Mouse (Mus musculus) G1E (cell line): ENCODE data around the gene Ccdc106. TPM values are rescaled to one million over a fixed set of nuclear protein-coding genes. Genes with fewer than 3 reads are reported as not detected.

Source experiments
- ATAC-seq: 2 replicates; pipeline ENCODE4 v1.8.0; 2016; ENCODE audit warnings: mild to moderate bottlenecking; ENCODE audit not compliant: insufficient number of reproducible peaks, poor library complexity, low FRiP score, severe bottlenecking; ENCODE audit errors: extremely low read depth
- DNase-seq: peaks from one replicate; pipeline ENCODE4 v3.0.0; 2012; ENCODE audit warnings: low spot score
- H3K27me3 ChIP-seq: 2 replicates; pipeline ENCODE4 v1.6.1; 2012; ENCODE audit warnings: mild to moderate bottlenecking, low read length, inconsistent platforms; ENCODE audit not compliant: insufficient read depth
- H3K36me3 ChIP-seq: replicated peaks from 2 replicates; pipeline ENCODE3; 2012; ENCODE audit warnings: mild to moderate bottlenecking, inconsistent platforms
- H3K4me1 ChIP-seq: 2 replicates; pipeline ENCODE4 v1.6.1; 2012; ENCODE audit warnings: low read depth, low read length, inconsistent platforms, mixed read lengths; ENCODE audit not compliant: insufficient read depth
- H3K4me3 ChIP-seq: 2 replicates; pipeline ENCODE4 v1.5.1; 2012; ENCODE audit warnings: low read depth, mild to moderate bottlenecking, inconsistent platforms, low read length, moderate library complexity, mixed read lengths
- H3K9me3 ChIP-seq: replicated peaks from 2 replicates; pipeline ENCODE4 v1.6.1; 2012; ENCODE audit warnings: inconsistent platforms
- CTCF ChIP-seq: IDR thresholded peaks from 2 replicates; pipeline ENCODE4 v1.5.1; 2012; ENCODE audit warnings: low read depth, low read length, inconsistent platforms, mixed read lengths
- GATA1 ChIP-seq: IDR thresholded peaks from 2 replicates; pipeline ENCODE4 v1.6.1; 2012; ENCODE audit warnings: borderline replicate concordance, low read length, inconsistent platforms, mixed read lengths
- GATA2 ChIP-seq: IDR thresholded peaks from 2 replicates; pipeline ENCODE4 v1.6.1; 2012; ENCODE audit warnings: low read depth, low read length, inconsistent platforms, borderline replicate concordance
- POLR2AphosphoS5 ChIP-seq: IDR thresholded peaks from 2 replicates; pipeline ENCODE4 v1.6.1; 2012; ENCODE audit warnings: low read depth, low read length, inconsistent platforms; ENCODE audit not compliant: insufficient replicate concordance
- TAL1 ChIP-seq: conservative IDR thresholded peaks from 2 replicates; pipeline ENCODE4 v1.6.1; 2012; ENCODE audit warnings: low read depth, low read length, inconsistent platforms, mixed read lengths
- polyA plus RNA-seq: library from polyadenylated mRNA; stranded (reverse); fragments of >175 nt; gene quantifications from 2 replicates; pipeline ENCODE4 v1.2.3, GENCODE M21; 2012
- total RNA-seq, 2 experiments: library from RNA; stranded (forward) in 1 of 2; stranded (reverse) in 1 of 2; fragments of 200-1000 nt in 1 of 2; fragments of >200 nt in 1 of 2; fragmentation: Nextera tagmentation in 1 of 2; gene quantifications; 2 replicates each; pipeline ENCODE4 v1.2.3; 2014 to 2017

Ccdc106 gene
- total and polyA plus RNA-seq, 3 experiments = 0.21 TPM; not detected in 2

DNA sequence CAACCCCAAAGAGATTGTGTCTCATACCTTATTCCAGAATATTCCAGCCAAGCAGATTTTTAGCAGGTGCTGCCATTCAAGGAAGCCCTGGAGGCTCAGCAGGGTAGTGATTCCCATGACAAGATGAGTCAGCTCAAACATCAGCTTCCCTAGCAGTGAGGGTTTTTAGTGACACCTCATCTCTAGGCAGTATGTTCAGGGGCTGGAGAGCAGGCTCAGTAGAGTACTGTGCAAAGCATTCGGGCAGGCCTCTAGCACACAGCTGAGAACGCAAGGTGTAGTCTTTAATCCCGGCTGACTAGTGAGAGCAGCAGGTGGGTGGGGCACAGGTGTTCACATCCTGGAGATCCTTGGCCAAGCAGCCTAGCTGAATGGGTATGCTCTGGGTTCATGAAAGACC is 79.4 kb downstream of the Ccdc106 start:
- Histone ChIP-seq H3K9me3 (no peaks in the 10 kb centered on the region), H3K4me3 (no peak overlapping the region), H3K36me3 (peaks cover 57% of the 10 kb centered on the region), H3K4me1 (peaks cover 57% of the 10 kb centered on the region), H3K27me3 (no peaks in the 10 kb centered on the region)
- DNase-seq = no peak
- TF ChIP-seq CTCF (no peak), GATA1 (no peak), TAL1 (no peak), GATA2 (no peak), POLR2AphosphoS5 (no peak)
- 0 out of 2 replicates have a peak, but pooled peaks have one; percentile 24 for ATAC-seq

DNA sequence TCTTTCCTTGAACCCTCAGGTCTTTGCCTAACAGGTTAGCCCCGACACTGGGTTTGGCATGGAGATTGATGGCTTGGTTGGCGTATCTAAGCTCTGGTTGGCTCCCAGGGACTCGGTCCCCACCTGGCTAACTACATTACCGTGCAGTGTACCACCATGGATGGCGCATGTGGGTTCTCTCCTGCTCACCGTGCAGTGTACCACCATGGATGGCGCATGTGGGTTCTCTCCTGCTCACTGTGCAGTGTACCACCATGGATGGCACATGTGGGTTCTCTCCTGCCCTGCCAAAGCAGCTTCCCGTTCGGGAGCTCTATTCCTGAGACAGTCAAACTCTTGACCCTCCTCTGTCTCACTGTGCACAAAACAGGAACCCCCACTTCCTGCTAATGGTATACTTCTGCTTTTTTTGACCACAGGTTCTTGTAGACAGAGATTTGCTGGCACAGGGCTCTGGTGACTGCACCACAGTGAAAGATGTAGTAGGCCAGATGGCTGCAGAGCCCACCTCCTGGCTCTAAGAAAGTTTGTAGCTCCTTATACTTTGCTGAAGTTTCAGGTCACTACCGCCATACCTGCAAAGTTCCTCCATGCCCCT is 80.8 kb downstream of the Ccdc106 start:
- Histone ChIP-seq H3K9me3 (no peaks in the 10 kb centered on the region), H3K4me1 (peaks cover 50% of the 10 kb centered on the region), H3K27me3 (no peaks in the 10 kb centered on the region), H3K4me3 (peak overlapping the region; percentile 51; the same call in 1 of the 2 replicates), H3K36me3 (peaks cover 44% of the 10 kb centered on the region)
- peak; percentile 71 for DNase-seq
- ATAC-seq = peak; percentile 84
- TF ChIP-seq GATA2 = no peak
- TF ChIP-seq POLR2AphosphoS5 = no peak
- TF ChIP-seq GATA1 = no peak
- TF ChIP-seq TAL1 = no peak
- TF ChIP-seq CTCF = no peak

DNA sequence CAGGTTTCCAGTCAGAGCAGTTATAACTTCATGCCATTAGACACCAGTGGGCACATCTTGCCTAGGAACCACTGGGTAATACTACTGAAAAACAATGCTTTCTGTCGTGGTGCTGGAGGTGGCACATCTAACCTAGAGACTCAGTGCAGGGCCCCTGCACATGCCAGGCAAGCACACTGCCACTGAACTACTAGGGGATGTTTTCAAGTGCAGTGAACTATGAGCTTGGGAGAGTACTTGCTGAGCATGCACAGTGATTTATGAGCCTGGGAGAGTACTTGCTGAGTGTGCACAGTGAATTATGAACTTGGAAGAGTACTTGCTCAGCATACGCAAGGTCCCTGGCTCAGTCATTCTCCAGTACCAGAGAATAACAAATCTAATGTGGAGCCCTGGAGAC is 82.2 kb downstream of the Ccdc106 start:
- ATAC-seq (no peak), DNase-seq (no peak)
- peaks cover 30% of the 10 kb centered on the region for H3K36me3 ChIP-seq
- H3K27me3 ChIP-seq = no peaks in the 10 kb centered on the region
- peaks cover 42% of the 10 kb centered on the region for H3K4me1 ChIP-seq
- TF ChIP-seq GATA1 (no peak), CTCF (no peak), TAL1 (no peak), POLR2AphosphoS5 (no peak), GATA2 (no peak)
- no peaks in the 10 kb centered on the region for H3K9me3 ChIP-seq
- H3K4me3 ChIP-seq = no peak overlapping the region

DNA sequence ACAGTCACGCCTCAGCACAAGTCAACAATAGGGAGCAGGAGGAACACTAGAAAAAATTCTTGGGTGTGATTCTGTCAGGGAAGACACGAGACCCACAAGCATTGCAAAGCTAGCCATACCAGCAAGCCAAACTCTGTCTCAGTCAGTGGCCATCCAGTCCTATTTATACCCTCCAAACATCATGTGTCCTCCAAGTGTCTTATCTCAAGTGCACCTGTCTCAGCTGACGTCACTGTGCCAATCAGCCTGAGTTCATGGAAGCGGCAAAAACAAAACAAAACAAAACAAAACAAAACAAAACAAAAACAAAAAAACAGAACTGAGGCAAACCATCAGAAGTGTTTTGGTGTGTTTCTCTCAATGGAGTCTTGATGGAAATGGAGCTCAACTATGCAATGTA is 87.9 kb downstream of the Ccdc106 start:
- peaks cover 7% of the 10 kb centered on the region for H3K27me3 ChIP-seq
- H3K9me3 ChIP-seq = no peaks in the 10 kb centered on the region
- no peaks in the 10 kb centered on the region for H3K36me3 ChIP-seq
- no peak for TF ChIP-seq GATA1
- no peak overlapping the region for H3K4me3 ChIP-seq
- ATAC-seq (no peak), DNase-seq (no peak)
- H3K4me1 ChIP-seq = peaks cover 3% of the 10 kb centered on the region

DNA sequence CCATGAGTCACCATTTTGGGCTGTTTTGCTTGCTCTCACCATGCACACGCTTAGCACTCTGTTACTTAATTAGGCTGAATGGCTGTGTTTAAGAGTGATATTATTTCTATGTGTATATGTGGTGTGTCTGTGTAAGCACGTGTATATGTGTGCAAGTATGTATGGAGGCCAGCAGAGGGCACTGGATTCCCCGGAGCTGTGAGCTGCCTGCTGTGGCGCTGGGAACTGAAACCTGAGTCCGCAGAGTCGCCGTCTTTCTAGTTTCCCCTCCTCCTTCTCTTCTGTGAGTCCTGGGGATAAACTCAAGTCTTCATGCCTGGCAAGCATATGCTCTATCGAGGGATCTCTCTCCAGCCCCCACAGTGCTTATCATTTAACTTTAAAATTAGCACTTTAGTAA is 88.9 kb downstream of the Ccdc106 start:
- Histone ChIP-seq H3K4me3 (no peak overlapping the region), H3K9me3 (no peaks in the 10 kb centered on the region), H3K36me3 (no peaks in the 10 kb centered on the region), H3K4me1 (peaks cover 3% of the 10 kb centered on the region), H3K27me3 (peaks cover 7% of the 10 kb centered on the region)
- TF ChIP-seq GATA1 (no peak), CTCF (no peak), TAL1 (no peak), POLR2AphosphoS5 (no peak), GATA2 (no peak)
- DNase-seq (no peak), ATAC-seq (no peak)

Other genes starting within 250 kb of the Ccdc106 start
Only the 20 nearest of the 30 such genes appear.
- 1.9 and 3.4 TPM in 2 replicates for gene Isoc2a, start 143.4 kb upstream of the Ccdc106 start, total RNA-seq (2014; fragmentation: Nextera tagmentation)
- gene Isoc2a, start 143.4 kb upstream of the Ccdc106 start, total RNA-seq (2017) = 7.5 and 10.4 TPM in 2 replicates
- gene Isoc2a, start 143.4 kb upstream of the Ccdc106 start, polyA plus RNA-seq = 6.3 and 16.2 TPM in 2 replicates
- not detected in 2 replicates for gene Gm36210, start 114.0 kb upstream of the Ccdc106 start, total RNA-seq (2014; fragmentation: Nextera tagmentation)
- not detected in 2 replicates for gene Gm36210, start 114.0 kb upstream of the Ccdc106 start, total RNA-seq (2017)
- gene Gm36210, start 114.0 kb upstream of the Ccdc106 start, polyA plus RNA-seq = not detected in 2 replicates
- 13.9 and 15.2 TPM in 2 replicates for gene Zfp628, start 105.3 kb upstream of the Ccdc106 start, total RNA-seq (2014; fragmentation: Nextera tagmentation)
- gene Zfp628, start 105.3 kb upstream of the Ccdc106 start, total RNA-seq (2017) = 1.6 and 1.8 TPM in 2 replicates
- gene Zfp628, start 105.3 kb upstream of the Ccdc106 start, polyA plus RNA-seq = 35.7 and 39.5 TPM in 2 replicates
- gene Nat14, start 98.5 kb upstream of the Ccdc106 start, total RNA-seq (2014; fragmentation: Nextera tagmentation) = 2.0 and 3.6 TPM in 2 replicates
- gene Nat14, start 98.5 kb upstream of the Ccdc106 start, total RNA-seq (2017) = 0.41 and 1.1 TPM in 2 replicates
- 0.85 and 1.2 TPM in 2 replicates for gene Nat14, start 98.5 kb upstream of the Ccdc106 start, polyA plus RNA-seq
- gene Ssc5d, start 94.8 kb upstream of the Ccdc106 start, total RNA-seq (2014; fragmentation: Nextera tagmentation) = 0.15 TPM in 1 of 2 replicates, not detected in the other
- 0.05 TPM in 1 of 2 replicates, not detected in the other for gene Ssc5d, start 94.8 kb upstream of the Ccdc106 start, total RNA-seq (2017)
- 0.02 and 0.08 TPM in 2 replicates for gene Ssc5d, start 94.8 kb upstream of the Ccdc106 start, polyA plus RNA-seq
- not detected in 2 replicates for gene Sbk2, start 56.1 kb upstream of the Ccdc106 start, total RNA-seq (2014; fragmentation: Nextera tagmentation)
- 0.06 and 0.11 TPM in 2 replicates for gene Sbk2, start 56.1 kb upstream of the Ccdc106 start, total RNA-seq (2017)
- gene Sbk2, start 56.1 kb upstream of the Ccdc106 start, polyA plus RNA-seq = not detected in 2 replicates
- not detected in 2 replicates for gene Sbk3, start 49.4 kb upstream of the Ccdc106 start, total RNA-seq (2014; fragmentation: Nextera tagmentation)
- gene Sbk3, start 49.4 kb upstream of the Ccdc106 start, total RNA-seq (2017) = 0.06 and 0.11 TPM in 2 replicates
- gene Sbk3, start 49.4 kb upstream of the Ccdc106 start, polyA plus RNA-seq = not detected in 2 replicates
- 9.9 TPM in 1 of 2 replicates, not detected in the other for gene Zfp579, start 24.4 kb upstream of the Ccdc106 start, total RNA-seq (2014; fragmentation: Nextera tagmentation)
- gene Zfp579, start 24.4 kb upstream of the Ccdc106 start, total RNA-seq (2017) = 0.71 and 0.87 TPM in 2 replicates
- gene Zfp579, start 24.4 kb upstream of the Ccdc106 start, polyA plus RNA-seq = 4.1 and 4.2 TPM in 2 replicates
- 9.1 and 11.4 TPM in 2 replicates for gene Zfp524, start 6.1 kb upstream of the Ccdc106 start, total RNA-seq (2014; fragmentation: Nextera tagmentation)
- 8.9 and 12.3 TPM in 2 replicates for gene Zfp524, start 6.1 kb upstream of the Ccdc106 start, total RNA-seq (2017)
- 37.2 and 38.9 TPM in 2 replicates for gene Zfp524, start 6.1 kb upstream of the Ccdc106 start, polyA plus RNA-seq
- gene Fiz1, start 5.9 kb upstream of the Ccdc106 start, total RNA-seq (2014; fragmentation: Nextera tagmentation) = 53.4 and 54.4 TPM in 2 replicates
- gene Fiz1, start 5.9 kb upstream of the Ccdc106 start, total RNA-seq (2017) = 22.2 and 23.6 TPM in 2 replicates
- 52.7 and 66.6 TPM in 2 replicates for gene Fiz1, start 5.9 kb upstream of the Ccdc106 start, polyA plus RNA-seq
- 6.7 TPM in 1 of 2 replicates, not detected in the other for gene Gm44973, start 5.1 kb upstream of the Ccdc106 start, total RNA-seq (2014; fragmentation: Nextera tagmentation)
- gene Gm44973, start 5.1 kb upstream of the Ccdc106 start, total RNA-seq (2017) = not detected in 2 replicates
- not detected in 2 replicates for gene Gm44973, start 5.1 kb upstream of the Ccdc106 start, polyA plus RNA-seq
- 50.6 and 54.8 TPM in 2 replicates for gene Zfp865, start 177 bp upstream of the Ccdc106 start, total RNA-seq (2014; fragmentation: Nextera tagmentation)
- 17.5 and 19.9 TPM in 2 replicates for gene Zfp865, start 177 bp upstream of the Ccdc106 start, total RNA-seq (2017)
- 121 and 146 TPM in 2 replicates for gene Zfp865, start 177 bp upstream of the Ccdc106 start, polyA plus RNA-seq
- gene 4632433K11Rik, start 13.6 kb downstream of the Ccdc106 start, total RNA-seq (2014; fragmentation: Nextera tagmentation) = 1.2 and 2.4 TPM in 2 replicates
- 0.98 TPM in 1 of 2 replicates, not detected in the other for gene 4632433K11Rik, start 13.6 kb downstream of the Ccdc106 start, total RNA-seq (2017)
- not detected in 2 replicates for gene 4632433K11Rik, start 13.6 kb downstream of the Ccdc106 start, polyA plus RNA-seq
- gene Zfp784, start 17.9 kb downstream of the Ccdc106 start, total RNA-seq (2014; fragmentation: Nextera tagmentation) = 1.7 and 2.5 TPM in 2 replicates
- 2.7 and 2.8 TPM in 2 replicates for gene Zfp784, start 17.9 kb downstream of the Ccdc106 start, total RNA-seq (2017)
- 1.3 and 1.6 TPM in 2 replicates for gene Zfp784, start 17.9 kb downstream of the Ccdc106 start, polyA plus RNA-seq
- gene Zfp580, start 31.0 kb downstream of the Ccdc106 start, total RNA-seq (2014; fragmentation: Nextera tagmentation) = 1.1 and 1.8 TPM in 2 replicates
- 0.44 TPM in 1 of 2 replicates, not detected in the other for gene Zfp580, start 31.0 kb downstream of the Ccdc106 start, total RNA-seq (2017)
- gene Zfp580, start 31.0 kb downstream of the Ccdc106 start, polyA plus RNA-seq = 2.8 and 4.1 TPM in 2 replicates
- 166 and 208 TPM in 2 replicates for gene U2af2, start 41.6 kb downstream of the Ccdc106 start, total RNA-seq (2014; fragmentation: Nextera tagmentation)
- 261 and 292 TPM in 2 replicates for gene U2af2, start 41.6 kb downstream of the Ccdc106 start, total RNA-seq (2017)
- gene U2af2, start 41.6 kb downstream of the Ccdc106 start, polyA plus RNA-seq = 480 and 545 TPM in 2 replicates
- 134 and 152 TPM in 2 replicates for gene Epn1, start 59.7 kb downstream of the Ccdc106 start, total RNA-seq (2014; fragmentation: Nextera tagmentation)
- 79.5 and 85.2 TPM in 2 replicates for gene Epn1, start 59.7 kb downstream of the Ccdc106 start, total RNA-seq (2017)
- 720 and 931 TPM in 2 replicates for gene Epn1, start 59.7 kb downstream of the Ccdc106 start, polyA plus RNA-seq
- not detected in 2 replicates for gene Rfpl4, start 96.4 kb downstream of the Ccdc106 start, total RNA-seq (2014; fragmentation: Nextera tagmentation)
- not detected in 2 replicates for gene Rfpl4, start 96.4 kb downstream of the Ccdc106 start, total RNA-seq (2017)
- not detected in 2 replicates for gene Rfpl4, start 96.4 kb downstream of the Ccdc106 start, polyA plus RNA-seq
- gene Rasl2-9, start 105.4 kb downstream of the Ccdc106 start, total RNA-seq (2014; fragmentation: Nextera tagmentation) = 1.0 and 4.0 TPM in 2 replicates
- 2.0 and 2.7 TPM in 2 replicates for gene Rasl2-9, start 105.4 kb downstream of the Ccdc106 start, total RNA-seq (2017)
- 0.42 and 0.48 TPM in 2 replicates for gene Rasl2-9, start 105.4 kb downstream of the Ccdc106 start, polyA plus RNA-seq
- gene Vmn1r55, start 129.1 kb downstream of the Ccdc106 start, total RNA-seq (2014; fragmentation: Nextera tagmentation) = 0.15 TPM in 1 of 2 replicates, not detected in the other
- gene Vmn1r55, start 129.1 kb downstream of the Ccdc106 start, total RNA-seq (2017) = 0.06 and 0.22 TPM in 2 replicates
- gene Vmn1r55, start 129.1 kb downstream of the Ccdc106 start, polyA plus RNA-seq = not detected in 2 replicates